Mouse (Mus musculus): ENCODE data around the gene Kctd17.

Kctd17 gene

DNA sequence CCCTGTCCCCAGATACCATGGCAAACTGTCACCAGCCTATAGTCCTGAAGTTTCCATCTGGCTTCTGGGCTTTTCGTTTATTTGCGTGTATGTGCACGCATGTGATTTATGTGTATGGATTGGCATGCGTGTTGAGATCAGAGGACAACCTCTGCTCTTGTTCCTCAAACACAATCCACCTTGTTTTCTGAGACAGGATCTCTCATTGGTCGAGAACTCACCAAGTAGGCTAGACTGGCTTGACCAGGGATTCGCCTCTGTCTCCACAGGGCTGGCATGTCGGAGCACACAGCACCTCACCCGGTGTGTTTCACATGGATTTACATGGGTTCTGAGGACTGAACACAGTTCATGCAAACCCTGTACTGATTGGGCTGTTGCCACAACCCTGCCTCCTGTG lies 14.2 kb upstream of the Kctd17 start:
- no peak for DNase-seq

GRCm38 (mm10) chr15:78416937-78417336 lies 11.4 kb upstream of the Kctd17 start:
- peak; percentile 92 to 94 for DNase-seq

DNA sequence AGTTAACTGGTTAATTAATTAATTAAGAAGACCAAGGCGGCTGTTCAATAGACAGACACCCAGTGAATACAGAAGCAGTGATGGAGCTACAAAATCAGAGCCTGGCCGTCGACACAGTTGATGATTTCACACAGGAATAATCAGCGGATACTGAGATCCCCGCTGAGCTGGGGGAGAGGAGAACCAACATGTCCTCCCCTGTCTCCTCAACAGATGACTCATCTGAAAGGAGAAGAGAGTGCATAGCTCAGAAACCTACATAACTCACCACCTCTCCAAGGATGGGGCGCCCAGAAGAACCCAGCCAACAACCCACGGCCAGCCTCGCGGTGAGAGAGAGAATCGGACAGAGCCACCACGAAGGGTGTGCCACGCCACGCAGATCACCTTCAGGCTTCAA lies 8.0 kb upstream of the Kctd17 start:
- no peak for DNase-seq

DNA sequence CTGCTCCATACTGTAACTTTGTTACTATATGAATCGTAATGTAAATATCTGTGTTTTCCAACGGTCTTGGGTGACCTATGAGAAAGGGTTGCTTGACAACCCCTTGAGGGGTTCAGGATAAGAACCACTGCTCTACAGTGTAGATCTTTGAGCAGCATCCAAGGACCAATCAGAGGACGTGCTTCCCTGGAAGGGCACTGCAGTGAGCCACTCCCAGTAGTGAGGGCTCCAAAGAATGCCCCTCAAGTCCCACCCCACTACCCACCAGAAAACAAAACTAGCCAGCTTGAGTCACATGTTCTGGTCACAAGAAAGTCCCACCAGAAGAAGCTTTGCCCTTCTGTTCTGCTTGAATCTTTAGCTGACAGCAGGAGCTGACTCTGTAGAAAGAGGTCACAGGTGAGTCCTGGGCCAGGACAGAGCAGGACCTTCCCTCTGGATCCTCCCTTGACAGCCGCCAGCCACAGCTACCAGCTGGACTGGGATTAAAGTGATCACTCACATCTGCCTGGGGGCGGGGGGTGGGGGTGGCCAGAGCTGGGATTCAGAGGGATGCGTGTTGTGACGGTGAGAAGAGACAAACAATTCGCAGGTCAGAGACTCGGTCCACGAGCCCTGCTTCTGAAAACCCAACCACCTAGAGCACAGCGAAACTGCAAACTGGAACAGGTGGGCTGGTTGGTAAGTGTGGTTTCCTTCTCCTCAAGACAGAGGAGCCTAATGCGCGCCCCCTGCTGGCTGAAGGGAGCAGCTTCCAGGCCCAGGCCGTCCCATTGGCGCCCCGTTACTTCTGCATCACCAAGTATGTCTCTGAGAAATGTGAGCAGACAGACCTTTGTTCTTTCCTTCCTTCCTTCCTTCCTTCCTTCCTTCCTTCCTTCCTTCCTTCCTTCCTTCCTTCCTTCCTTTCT lies 6.1 kb upstream of the Kctd17 start:
- peak; percentile 56 to 82 for DNase-seq

DNA sequence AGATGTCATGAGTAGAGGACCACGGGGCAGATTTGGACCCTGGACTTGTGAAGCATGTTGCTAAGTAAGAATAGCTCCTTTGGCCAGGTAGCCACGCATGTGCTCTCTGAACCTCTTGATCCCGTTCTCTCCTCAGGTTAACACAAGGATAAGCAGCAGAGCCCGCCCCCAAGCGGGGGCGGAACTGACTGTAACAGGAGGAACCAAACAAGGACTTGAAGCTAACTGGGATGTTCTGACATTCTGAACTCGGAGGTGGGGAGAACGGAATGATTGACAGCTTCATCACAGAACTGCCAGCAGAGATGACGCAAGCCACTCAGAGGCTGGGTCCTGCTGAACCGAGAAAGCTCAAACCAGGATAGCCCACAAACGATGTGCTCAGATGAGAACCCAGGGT lies 3.9 kb upstream of the Kctd17 start:
- peak; percentile 85 to 88 for DNase-seq

- no peak for DNase-seq
Observed at GRCm38 (mm10) chr15:78425230-78425629, 3.1 kb upstream of the Kctd17 start.

GRCm38 (mm10) chr15:78429139-78429459 lies 735 bp downstream of the Kctd17 start:
- DNase-seq = no peak

- DNase-seq = peak in 1 of 2 experiments; percentile 33
Observed at GRCm38 (mm10) chr15:78429871-78430622, 1.7 kb downstream of the Kctd17 start.

DNA sequence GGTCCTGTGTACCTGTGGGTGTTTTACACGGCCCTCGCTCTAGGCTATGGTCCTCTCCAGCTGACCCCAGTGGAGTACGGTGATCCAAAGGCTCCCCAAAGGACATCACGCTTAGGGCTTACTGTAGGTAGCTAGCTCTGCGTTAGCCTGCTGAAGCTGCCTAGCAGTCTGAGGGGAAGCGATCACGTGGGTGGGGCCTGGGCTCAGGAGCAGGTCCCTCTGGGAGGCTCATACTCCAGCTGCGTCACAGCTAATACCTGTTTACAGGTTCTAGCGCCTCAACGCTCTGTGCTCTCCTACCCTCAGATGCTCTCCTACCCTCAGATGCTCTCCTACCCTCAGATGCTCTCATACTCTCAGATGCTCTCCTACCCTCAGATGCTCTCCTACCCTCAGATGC lies 2.5 kb downstream of the Kctd17 start:
- no peak for DNase-seq

GRCm38 (mm10) chr15:78431541-78432121 lies 3.3 kb downstream of the Kctd17 start:
- DNase-seq = peak; percentile 79 to 89

DNA sequence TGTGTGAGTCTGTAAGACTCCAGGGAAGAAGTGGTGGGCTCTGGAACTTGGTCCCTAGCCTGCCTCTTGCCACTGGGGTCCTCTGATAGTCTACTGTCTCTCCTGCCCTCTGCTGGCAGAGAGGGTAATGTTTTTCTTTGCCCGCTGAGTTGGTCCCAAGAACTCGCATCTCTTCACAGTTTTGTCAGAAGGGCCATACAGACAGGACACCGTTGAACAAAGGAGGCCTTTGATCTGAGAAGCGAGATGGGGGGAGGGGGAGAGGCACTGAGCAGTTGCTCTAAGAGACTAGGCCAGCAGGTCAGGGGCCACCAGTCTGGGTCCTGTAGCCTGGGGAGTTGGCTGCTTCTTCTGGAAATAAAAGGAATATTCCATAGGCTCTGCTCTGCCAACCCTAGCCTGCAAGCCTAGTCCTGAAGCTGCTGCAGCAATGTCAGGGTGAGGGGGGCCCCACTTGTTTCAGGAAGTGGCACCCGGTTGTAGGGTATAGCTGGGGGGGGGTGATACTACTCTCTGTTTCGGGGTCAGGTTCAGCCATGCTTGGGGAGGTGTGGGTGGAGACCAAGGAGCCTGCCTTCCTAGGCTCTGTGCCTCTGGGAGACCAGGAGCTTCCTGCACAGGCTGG lies 6.6 kb downstream of the Kctd17 start:
- peak in 1 of 2 experiments; percentile 45 for DNase-seq

DNA sequence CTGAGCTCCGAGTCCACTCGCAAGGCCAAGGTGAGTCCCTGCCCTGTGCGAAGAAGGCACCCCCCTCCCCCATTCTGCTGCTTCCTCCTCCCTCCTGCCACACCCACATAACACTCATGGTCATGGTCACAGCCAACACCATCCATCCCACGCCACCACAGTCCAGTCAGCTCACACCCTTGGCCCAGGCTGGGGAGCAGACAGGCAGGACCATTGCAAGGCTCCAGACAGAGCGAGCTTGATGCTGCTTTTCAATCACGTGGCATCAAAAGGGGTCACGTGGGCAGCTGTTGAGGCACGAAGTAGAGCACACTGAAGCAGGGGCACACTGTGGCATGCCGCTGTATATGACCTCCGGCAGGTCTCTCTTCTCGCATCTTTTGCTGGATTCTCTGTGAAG lies 7.3 kb downstream of the Kctd17 start:
- DNase-seq = no peak

GRCm38 (mm10) chr15:78436380-78437192 lies 8.2 kb downstream of the Kctd17 start:
- DNase-seq = peak; percentile 61 to 68

GRCm38 (mm10) chr15:78437237-78438017 lies 9.1 kb downstream of the Kctd17 start:
- no peak for DNase-seq

- DNase-seq = no peak
Observed at GRCm38 (mm10) chr15:78438018-78438394, 9.6 kb downstream of the Kctd17 start.

- no peak for DNase-seq
Observed at GRCm38 (mm10) chr15:78438505-78438904, 10.1 kb downstream of the Kctd17 start.

GRCm38 (mm10) chr15:78438973-78439372 lies 10.6 kb downstream of the Kctd17 start:
- DNase-seq = no peak

- no peak for DNase-seq
Observed at GRCm38 (mm10) chr15:78442231-78442630, 13.9 kb downstream of the Kctd17 start.

- DNase-seq = no peak
Observed at GRCm38 (mm10) chr15:78443857-78444256, 15.5 kb downstream of the Kctd17 start.

GRCm38 (mm10) chr15:78447121-78447520 lies 18.8 kb downstream of the Kctd17 start:
- DNase-seq = no peak

- DNase-seq = peak; percentile 89 to 96
Observed at GRCm38 (mm10) chr15:78447746-78448535, 19.6 kb downstream of the Kctd17 start.
